Mouse (Mus musculus) thymus, postnatal 0 days (tissue): ENCODE results near the gene Cmss1. TPM values are rescaled to one million over a fixed set of nuclear protein-coding genes. Genes with fewer than 3 reads are reported as not detected.
A peak's percentile ranks its signal among the peaks of the same experiment; 100 is the strongest.

Source experiments
- DNase-seq: peaks from one replicate; pipeline ENCODE4 v3.0.0-alpha.2; 2015; ENCODE audit warnings: low spot score
- polyA plus RNA-seq: library from polyadenylated mRNA; unstranded; fragments of >200 nt; fragmentation: Nextera tagmentation; extraction: Ambion mirVana; gene quantifications from 2 replicates; pipeline ENCODE4 v1.2.1, GENCODE M21; 2015

Cmss1 gene
- polyA plus RNA-seq, 1 experiment from 2014 or later = 55.4 TPM

DNA sequence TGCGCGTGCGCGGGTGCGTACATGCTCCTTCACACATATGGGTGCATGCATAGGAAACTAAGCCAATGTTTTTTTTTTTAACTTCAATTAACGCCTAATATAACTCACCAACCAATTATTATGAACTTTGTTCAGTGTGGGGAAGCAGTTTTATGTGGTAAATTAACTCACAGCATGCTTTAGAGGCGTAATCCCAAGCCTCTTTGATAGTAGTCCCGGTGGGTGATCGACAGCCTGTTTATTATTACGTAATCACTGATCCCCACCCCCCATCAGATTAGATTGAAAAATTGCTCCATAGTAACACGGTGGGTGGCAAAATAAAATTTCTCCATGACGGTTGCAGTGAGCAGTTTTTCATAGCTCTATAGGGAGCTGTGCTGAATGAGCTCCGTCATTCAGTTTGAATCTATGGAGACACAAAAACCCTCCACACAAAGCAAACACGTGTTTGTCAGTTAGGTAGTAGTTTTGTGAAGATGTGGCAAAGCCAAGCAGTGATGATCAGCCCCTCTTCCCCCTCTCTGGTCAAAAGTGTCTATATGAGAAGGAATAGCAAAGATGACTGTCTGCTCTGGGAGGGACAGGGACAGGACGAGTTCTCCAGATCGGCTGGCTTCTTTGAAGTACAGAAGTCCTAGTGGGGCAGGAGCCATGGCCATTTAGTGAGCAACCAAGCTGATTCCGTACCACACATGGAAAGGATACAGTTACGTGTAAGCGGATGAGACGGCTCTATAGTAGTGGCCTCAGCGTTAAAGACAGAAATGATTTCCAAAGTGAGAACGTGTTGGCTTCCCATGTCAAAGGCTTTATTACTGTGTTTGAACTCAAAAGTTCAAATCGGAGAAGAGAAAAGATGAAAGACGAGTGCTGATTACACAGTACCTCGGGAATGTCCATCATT lies 303.6 kb downstream of the Cmss1 start:
- DNase-seq = no peak

DNA sequence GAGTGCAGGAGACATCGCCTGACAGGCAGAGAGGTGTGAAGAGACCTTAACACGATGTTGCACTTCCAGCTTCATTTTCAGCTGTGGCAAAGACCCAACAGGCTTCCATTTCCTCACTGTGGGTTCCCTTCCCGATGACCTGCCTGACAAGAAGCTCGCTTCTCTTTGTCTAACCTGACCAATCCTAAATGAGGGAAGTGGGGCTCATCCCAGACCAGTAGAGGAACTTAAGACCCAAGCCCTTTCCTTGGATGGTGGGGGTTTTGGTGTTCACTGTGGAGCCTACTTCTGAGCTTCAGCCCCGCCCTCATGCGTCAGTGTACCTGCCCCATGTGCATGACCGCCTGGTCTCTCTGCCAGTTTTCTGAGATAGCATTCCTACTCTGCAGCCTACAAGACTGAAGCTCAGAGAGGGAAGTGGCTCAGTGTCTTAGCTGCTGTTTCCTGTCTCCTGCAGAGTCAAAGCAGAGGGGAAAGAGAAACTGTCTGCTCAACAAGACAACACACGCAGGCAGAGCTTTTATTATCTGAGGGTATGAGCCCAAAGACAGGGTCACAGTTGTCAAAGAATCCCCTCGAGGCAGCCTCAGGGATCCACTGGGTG lies 305.1 kb downstream of the Cmss1 start:
- peak; percentile 16 for DNase-seq

GRCm38 (mm10) chr16:57295216-57295934 lies 311.3 kb downstream of the Cmss1 start:
- no peak for DNase-seq

DNA sequence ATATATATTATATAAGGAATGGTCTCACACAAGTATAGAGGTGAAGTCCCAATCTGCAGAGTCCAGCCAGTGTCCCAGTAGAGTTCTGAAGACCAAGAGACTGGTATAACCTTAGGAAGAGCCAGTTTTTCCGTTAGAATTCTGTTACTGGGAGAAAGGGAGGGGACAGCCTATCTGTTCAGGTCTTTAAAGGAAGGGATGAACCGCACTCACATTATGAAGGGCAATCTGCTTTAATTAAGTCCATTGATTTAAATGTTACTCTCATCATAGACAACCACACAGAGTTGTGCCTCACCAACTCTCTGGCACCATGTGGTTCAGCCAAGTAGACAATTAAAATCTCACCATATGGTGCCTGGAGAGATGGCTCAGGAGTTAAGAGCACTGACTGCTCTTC lies 313.9 kb downstream of the Cmss1 start, which contains the start of gene Tmem30c:
Gene Tmem30c (minus strand): TSS at position 101 of the 400 bp plus-strand sequence.
- no peak for DNase-seq

- DNase-seq = no peak
Measured at GRCm38 (mm10) chr16:57292296-57292695, 314.4 kb downstream of the Cmss1 start.

DNA sequence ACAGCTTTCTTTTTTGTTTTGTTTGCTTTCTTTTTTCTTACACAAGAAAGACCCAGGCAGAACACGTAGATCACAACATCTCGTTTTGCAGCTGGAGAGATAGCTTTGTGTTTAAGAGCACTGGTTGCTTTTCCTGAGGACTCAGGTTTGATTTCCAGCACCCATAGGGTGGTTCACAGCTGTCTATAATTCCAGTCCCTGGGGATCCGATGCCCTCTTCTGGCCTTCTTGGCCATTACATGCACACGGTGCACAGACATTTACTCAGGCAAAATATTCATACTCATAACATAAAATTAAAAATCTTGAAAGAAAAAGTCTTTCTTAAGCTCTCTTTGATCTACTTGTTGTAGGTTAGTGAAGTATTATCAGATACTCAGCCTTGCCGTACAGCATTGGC lies 315.0 kb downstream of the Cmss1 start:
- DNase-seq = no peak

DNA sequence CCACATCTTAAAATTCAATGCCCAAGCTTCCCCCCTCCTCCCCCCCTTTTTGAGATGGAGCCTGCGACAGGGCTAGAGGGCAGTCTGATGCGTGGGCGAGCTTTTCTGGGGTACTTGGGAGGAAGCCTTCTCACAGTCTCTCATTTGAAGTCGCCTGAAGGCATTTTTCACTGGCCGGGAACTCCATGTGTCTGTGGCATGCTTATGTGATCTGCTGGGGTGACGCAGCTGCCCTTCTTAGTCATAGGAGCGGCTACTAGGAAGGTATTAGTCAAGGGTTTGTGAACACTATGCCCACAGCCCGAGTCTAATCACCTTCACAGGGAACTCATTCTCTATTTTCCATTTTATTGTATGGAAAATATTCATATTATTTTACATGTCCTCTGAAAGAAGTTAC lies 325.2 kb downstream of the Cmss1 start:
- no peak for DNase-seq

GRCm38 (mm10) chr16:57280221-57281217 lies 326.1 kb downstream of the Cmss1 start:
- DNase-seq = no peak

- no peak for DNase-seq
Measured at GRCm38 (mm10) chr16:57278976-57279626, 327.6 kb downstream of the Cmss1 start.

DNA sequence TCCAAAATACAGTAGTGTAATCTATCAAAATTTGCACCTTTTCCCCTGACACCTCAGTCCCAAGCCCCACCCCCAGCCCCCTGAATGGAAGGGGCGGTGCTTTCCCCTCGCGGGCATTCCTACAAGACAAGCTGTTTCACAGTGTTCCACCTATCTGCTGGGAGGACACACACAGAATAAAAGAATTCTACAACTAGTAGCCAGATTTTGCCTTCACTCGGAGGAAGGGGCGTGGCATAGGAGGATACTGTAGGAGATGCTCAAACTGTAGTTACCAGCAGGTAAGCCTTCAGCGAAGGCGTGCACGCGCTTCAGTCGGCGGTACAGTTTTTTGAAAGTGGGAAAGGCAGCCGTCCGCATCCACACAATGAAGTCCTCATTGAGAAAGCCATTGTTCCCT lies 336.9 kb downstream of the Cmss1 start:
- no peak for DNase-seq

DNA sequence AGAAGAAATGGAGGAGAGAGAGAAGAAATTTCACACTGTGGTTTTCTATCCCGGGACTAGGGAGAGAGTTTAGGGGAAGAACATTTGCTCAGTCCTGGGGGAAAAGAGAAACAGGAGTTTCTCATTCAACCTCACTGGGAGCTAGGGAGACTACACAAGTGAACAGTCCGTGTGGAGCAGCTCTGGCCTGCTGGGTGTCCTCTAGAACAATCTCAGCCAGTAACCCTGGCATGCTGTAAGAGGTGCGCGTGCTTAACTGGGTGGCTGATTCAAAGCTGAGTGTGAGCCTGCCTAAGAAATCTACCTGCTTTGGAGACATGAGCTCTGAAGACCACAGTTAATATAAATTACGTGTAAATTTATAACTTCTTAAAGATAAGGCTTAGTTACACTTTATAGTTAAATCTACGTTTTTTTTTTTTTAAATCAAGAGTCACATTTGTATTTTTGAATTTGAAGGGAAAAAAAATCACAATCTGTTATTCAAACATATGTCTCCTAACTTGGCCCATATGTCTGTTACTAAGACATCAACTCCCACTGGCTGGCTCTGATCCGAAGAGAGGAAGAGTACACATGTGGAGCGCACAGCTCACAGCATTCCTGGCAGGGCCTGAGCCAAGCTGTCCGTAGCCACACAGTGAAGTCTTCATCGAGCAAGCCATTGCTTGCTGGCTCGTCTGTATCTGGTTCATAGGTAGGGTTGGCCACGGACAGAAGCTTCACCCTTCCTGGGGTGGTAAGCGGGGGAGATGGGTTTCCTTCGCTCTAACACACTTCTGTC lies 338.4 kb downstream of the Cmss1 start:
- DNase-seq = no peak

DNA sequence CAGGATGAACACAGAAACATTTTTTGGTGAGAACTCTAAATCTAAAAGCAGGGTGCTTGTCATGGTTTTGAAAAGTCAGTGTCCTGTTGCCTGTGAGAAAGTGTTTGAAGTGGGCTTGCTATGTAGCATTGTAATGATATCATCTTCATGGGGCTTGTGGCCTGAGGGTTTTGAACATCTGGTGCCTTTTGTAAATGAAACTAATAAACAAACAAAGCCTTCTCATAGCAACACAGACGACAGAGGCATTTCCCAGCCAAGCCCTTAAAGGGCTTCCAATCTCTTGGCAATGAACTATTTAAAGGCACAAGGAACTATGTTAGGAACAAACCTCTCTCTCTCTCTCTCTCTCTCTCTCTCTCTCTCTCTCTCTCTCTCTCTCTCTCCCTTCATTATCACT lies 339.6 kb downstream of the Cmss1 start:
- DNase-seq = no peak

DNA sequence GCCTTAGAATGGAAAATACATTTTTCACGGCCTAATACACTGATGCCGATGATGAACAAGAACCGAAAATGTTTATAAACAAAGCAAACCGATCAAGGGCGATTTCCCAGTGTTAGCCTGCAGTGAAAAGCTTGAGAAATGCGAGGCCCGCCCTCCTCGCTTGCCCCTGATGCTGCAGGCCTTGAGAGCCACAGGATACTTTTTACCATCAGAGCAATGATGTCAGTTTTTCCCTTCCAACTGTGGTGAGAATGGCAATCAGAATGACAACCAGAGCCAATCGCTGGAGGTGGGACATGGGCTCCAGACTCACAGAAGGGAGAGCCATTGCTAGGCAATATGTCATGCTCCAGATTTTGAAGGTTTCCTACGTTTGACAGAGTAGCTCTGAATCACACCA lies 346.5 kb downstream of the Cmss1 start:
- DNase-seq = no peak

DNA sequence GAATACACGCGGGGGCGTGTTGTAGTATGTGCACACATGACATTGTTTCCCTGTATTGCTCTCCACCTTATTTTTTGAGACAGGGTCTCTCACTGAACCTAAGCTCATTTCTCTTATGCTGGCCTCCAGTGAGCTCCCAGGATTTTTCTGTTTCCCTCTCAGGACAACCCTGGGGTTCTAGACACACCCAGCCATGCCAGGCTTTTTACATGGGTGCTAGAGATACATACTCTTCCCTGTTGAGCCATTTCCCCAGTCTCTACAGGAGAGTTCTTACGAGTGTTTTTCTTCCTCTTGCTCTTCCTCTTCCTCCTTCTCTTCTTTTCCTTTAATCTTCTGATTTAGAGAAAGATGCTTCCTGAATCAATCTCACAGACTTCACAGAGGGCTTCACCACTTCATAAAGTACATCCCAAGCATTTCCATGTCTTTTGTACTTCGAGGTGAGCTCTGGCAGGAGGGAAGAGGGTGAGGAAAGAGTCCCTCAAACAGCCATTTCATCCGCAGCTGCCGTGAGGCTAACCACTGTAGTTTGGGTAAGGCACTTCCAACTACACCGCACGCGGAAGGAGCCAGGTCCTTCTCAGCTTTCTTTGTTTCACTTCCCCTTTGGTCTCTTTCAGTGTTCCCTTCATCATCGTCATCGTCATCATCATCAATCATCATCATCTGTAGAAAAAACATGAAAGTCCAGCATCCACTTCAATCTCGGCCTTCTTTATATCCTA lies 347.1 kb downstream of the Cmss1 start:
- no peak for DNase-seq

Other genes with a start within 250 kb of the Cmss1 start
- gene Col8a1, start 147.9 kb upstream of the Cmss1 start, polyA plus RNA-seq = 0.06 and 0.23 TPM in 2 replicates